25 mouse cellular contexts compared by ENCODE assay signal in the genomic region with DNA sequence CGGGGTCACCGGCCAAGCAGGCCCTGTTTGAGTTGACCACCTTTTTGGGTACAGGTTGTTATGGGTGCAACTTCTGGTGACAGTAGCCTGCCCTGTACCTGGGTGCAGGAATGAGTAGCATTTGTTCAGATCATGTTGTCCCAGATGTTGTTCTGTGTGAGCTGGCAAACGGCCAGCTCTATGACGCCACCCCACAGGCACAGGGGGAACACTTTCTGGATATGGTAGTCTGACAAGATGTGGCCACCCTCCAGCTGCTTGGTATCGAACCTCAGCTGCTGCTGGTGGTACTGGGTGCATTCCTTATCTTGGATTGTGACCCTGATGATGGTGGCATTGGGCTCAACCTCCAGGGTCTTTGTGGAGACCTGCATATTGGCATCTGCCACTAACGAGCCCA. TPM values are rescaled to one million over a fixed set of nuclear protein-coding genes. Genes with fewer than 3 reads are reported as not detected.
A peak's percentile ranks its signal among the peaks of the same experiment; 100 is the strongest.
DNase-seq lines count a peak whose midpoint lies in the region; ATAC-seq and TF ChIP-seq lines count a peak whose summit lies in the region.
"Had no signal": no experiment of that assay in that cellular context is flagged by ENCODE, and none has a peak within 500 bp of the region (broad histone marks: within the 10 kb centered on the region; RNA-seq: fewer than 3 reads in every experiment).

No protein-coding gene starts in this region.

- no peak overlapping the region for H3K4me2 ChIP-seq in liver, embryonic 11.5 days
- H3K4me2 ChIP-seq in liver, postnatal 0 days (ENCODE audit: low read depth, low read length), result 0 out of 2 replicates have a peak overlapping the region, but pooled peaks have one; percentile 2
- H3K4me2 ChIP-seq: forebrain, embryonic 12.5 days; heart, embryonic 13.5 days; hindbrain, embryonic 14.5 days; lung, embryonic 15.5 days; stomach, embryonic 15.5 days had no signal

- H3K4me1 ChIP-seq in liver, embryonic 11.5 days (replicated peaks; ENCODE audit: control insufficient read depth, insufficient read depth, low read length), result peaks cover 28% of the 10 kb centered on the region
- H3K4me1 ChIP-seq in liver, postnatal 0 days (ENCODE audit: insufficient read depth), result peaks cover 33% of the 10 kb centered on the region
- H3K4me1 ChIP-seq: stomach, embryonic 15.5 days had no signal

- no peaks in the 10 kb centered on the region for H3K9me3 ChIP-seq in liver, embryonic 11.5 days (ENCODE audit: control insufficient read depth, low read length)
- H3K9me3 ChIP-seq in liver, postnatal 0 days (ENCODE audit: low read length), result no peaks in the 10 kb centered on the region
- H3K9me3 ChIP-seq: forebrain, embryonic 12.5 days; heart, embryonic 13.5 days; lung, embryonic 15.5 days; stomach, embryonic 15.5 days had no signal

- no peaks in the 10 kb centered on the region for H3K36me3 ChIP-seq in liver, embryonic 11.5 days (ENCODE audit: control insufficient read depth, insufficient read depth, low read length)
- H3K36me3 ChIP-seq in liver, postnatal 0 days (replicated peaks; ENCODE audit: insufficient read depth, low read length), result no peaks in the 10 kb centered on the region
- H3K36me3 ChIP-seq: forebrain, embryonic 12.5 days; heart, embryonic 13.5 days; lung, embryonic 15.5 days; stomach, embryonic 15.5 days had no signal

- peak overlapping the region; percentile 30; the same call in 1 of the 2 replicates for H3K9ac ChIP-seq in liver, embryonic 11.5 days (ENCODE audit: low read depth, low read length)
- H3K9ac ChIP-seq in liver, postnatal 0 days (replicated peaks), result 0 out of 2 replicates have a peak overlapping the region, but pooled peaks have one; percentile 2
- H3K9ac ChIP-seq: forebrain, embryonic 12.5 days; heart, embryonic 13.5 days; hindbrain, embryonic 14.5 days; lung, embryonic 15.5 days; stomach, embryonic 15.5 days had no signal

- intact Hi-C loops in heart, postnatal 36 days (cut with DNase I), result no loop called here

- WGBS in liver, embryonic 11.5 days, result 74% methylated on average over 6 of the region's 6 CpGs
- 66% methylated on average over 6 of the region's 6 CpGs for WGBS in liver, postnatal 0 days (ENCODE audit: insufficient replicate concordance)

- peak; percentile 73; the same call in 1 of the 2 replicates for TF ChIP-seq EP300 in liver, postnatal 0 days (IDR thresholded peaks at IDR 0.05; ENCODE audit: low read depth)

- ATAC-seq in liver, embryonic 11.5 days (replicated peaks; ENCODE audit: low FRiP score), result no peak
- ATAC-seq in liver, postnatal 0 days, result peak; percentile 7; the same call in 1 of the 2 replicates
- ATAC-seq: inflammation-experienced regulatory T-cells, adult 6 months had no signal

- no peak for TF ChIP-seq CTCF in liver, postnatal 0 days (IDR thresholded peaks at IDR 0.05; ENCODE audit: low read depth)

- no peaks in the 10 kb centered on the region for H3K27me3 ChIP-seq in liver, embryonic 11.5 days (replicated peaks; ENCODE audit: control insufficient read depth, insufficient read depth, low read length)
- no peaks in the 10 kb centered on the region for H3K27me3 ChIP-seq in liver, postnatal 0 days (ENCODE audit: insufficient read depth, low read length)
- H3K27me3 ChIP-seq: forebrain, embryonic 12.5 days; heart, embryonic 13.5 days; lung, embryonic 15.5 days; stomach, embryonic 15.5 days had no signal

- no peak overlapping the region for H3K4me3 ChIP-seq in liver, embryonic 11.5 days (ENCODE audit: low read depth, low read length)
- no peak overlapping the region for H3K4me3 ChIP-seq in liver, postnatal 0 days (ENCODE audit: low read depth, low read length)
- H3K4me3 ChIP-seq: forebrain, embryonic 12.5 days; heart, embryonic 13.5 days; left cerebral cortex, adult 2 months; lung, embryonic 15.5 days; stomach, embryonic 15.5 days had no signal

- DNase-seq in c-Kit-positive CD71-positive TER-119-positive erythroid progenitor cells, embryonic 14.5 days (ENCODE audit: low spot score), result peak; percentile 48
- no peak for DNase-seq in liver, embryonic 11.5 days (ENCODE audit: low spot score)
- DNase-seq in liver, postnatal 0 days, result peak; percentile 70
- DNase-seq in ovary, adult 18-20 months (ENCODE audit: low spot score), result no peak
- no peak for DNase-seq in adrenal gland, postnatal 10 days
- no peak for DNase-seq in heart, adult 18-20 months
- DNase-seq in heart, postnatal 36 days, result no peak
- DNase-seq: adrenal gland, postnatal 25 days; cerebellum, adult 11-12 months; cerebellum, postnatal 14 days; gastrocnemius, postnatal 14 days; heart, adult 11 months; kidney, adult 18-20 months; layer of hippocampus, adult 9-11 months; lung, postnatal 4 days; thymus, postnatal 25 days had no signal

- peak overlapping the region; percentile 58; the same call in 1 of the 2 replicates for H3K27ac ChIP-seq in liver, embryonic 11.5 days (ENCODE audit: low read depth, low read length)
- H3K27ac ChIP-seq in liver, postnatal 0 days (ENCODE audit: low read depth), result peak overlapping the region; percentile 99
- H3K27ac ChIP-seq: forebrain, embryonic 12.5 days; heart, embryonic 13.5 days; hindbrain, embryonic 14.5 days; left cerebral cortex, adult 2 months; lung, embryonic 15.5 days; stomach, embryonic 15.5 days had no signal

RNA-seq across cellular contexts. Expression of gene Ube2r2, which starts 3.1 kb away (rescaled TPM):
- 46.7 and 49.2 TPM in 2 replicates for polyA plus RNA-seq in liver, embryonic 11.5 days (2014; fragmentation: Nextera tagmentation; extraction: Ambion mirVana)
- 39.4 and 43.9 TPM in 2 replicates for polyA plus RNA-seq in liver, postnatal 0 days (2015; fragmentation: Nextera tagmentation; extraction: Ambion mirVana)
- total RNA-seq in adrenal gland, postnatal 10 days (2021), result 100 to 1,000 TPM; 105 to 107 TPM
- 100 to 1,000 TPM; 126 to 132 TPM for total RNA-seq in heart, adult 18-20 months (2021)
- 100 to 1,000 TPM; 136 to 137 TPM for total RNA-seq in heart, postnatal 36 days (2021)

RNA-seq across cellular contexts. Expression of gene Nol6, which starts 8.2 kb away (rescaled TPM):
- 35.8 and 39.8 TPM in 2 replicates for polyA plus RNA-seq in liver, embryonic 11.5 days (2014; fragmentation: Nextera tagmentation; extraction: Ambion mirVana)
- 4.3 and 4.7 TPM in 2 replicates for polyA plus RNA-seq in liver, postnatal 0 days (2015; fragmentation: Nextera tagmentation; extraction: Ambion mirVana)
- 10 to 100 TPM; 35.7 to 41.3 TPM for total RNA-seq in adrenal gland, postnatal 10 days (2021)
- total RNA-seq in heart, adult 18-20 months (2021), result 10 to 100 TPM; 16.2 to 18.9 TPM
- total RNA-seq in heart, postnatal 36 days (2021), result 10 to 100 TPM; 14.8 to 15.8 TPM

RNA-seq across cellular contexts. Expression of gene Aqp3, which starts 34.5 kb away (rescaled TPM):
- polyA plus RNA-seq in liver, embryonic 11.5 days (2014; fragmentation: Nextera tagmentation; extraction: Ambion mirVana), result 12.7 and 15.7 TPM in 2 replicates
- polyA plus RNA-seq in liver, postnatal 0 days (2015; fragmentation: Nextera tagmentation; extraction: Ambion mirVana), result 7.3 and 10.7 TPM in 2 replicates
- under 1 TPM; 0.63 to 0.76 TPM for total RNA-seq in adrenal gland, postnatal 10 days (2021)
- total RNA-seq in heart, adult 18-20 months (2021), result 1 to 10 TPM in 1 of 2 experiments, not detected in 1; 1.9 TPM
- total RNA-seq in heart, postnatal 36 days (2021), result not detected
- total RNA-seq: adrenal gland, postnatal 25 days; gastrocnemius, postnatal 14 days; heart, postnatal 25 days; left cerebral cortex, adult 2 months; left cerebral cortex, postnatal 36 days had no signal

Comparison
In these comparisons a context has a peak if more than half of its experiments do, and no peak if none do; other contexts are left out.
1. DNase-seq: peak in c-Kit-positive CD71-positive TER-119-positive erythroid progenitor cells, embryonic 14.5 days (single experiment) and liver, postnatal 0 days (single experiment); none in liver, embryonic 11.5 days (single experiment), ovary, adult 18-20 months (single experiment), adrenal gland, postnatal 10 days (single experiment), heart, adult 18-20 months (0 of 2) and heart, postnatal 36 days (0 of 2).